Mouse (Mus musculus) heart, embryonic 13.5 days (tissue): ENCODE data around the gene Cdk5rap1. TPM values are rescaled to one million over a fixed set of nuclear protein-coding genes. Genes with fewer than 3 reads are reported as not detected.
A peak's percentile ranks its signal among the peaks of the same experiment; 100 is the strongest.
"Not testable (repeated sequence)": the region's sequence is repeated elsewhere in the genome, so short reads cannot be mapped to it uniquely, and the experiment has no call there.

Source experiments
- ATAC-seq: fragments of 200-750 bp; cut with Nextera tagmentation; 2 replicates; pipeline ENCODE4 v1.8.0; 2017; ENCODE audit warnings: moderate TSS enrichment; ENCODE audit not compliant: insufficient number of reproducible peaks, low FRiP score, low TSS enrichment; ENCODE audit errors: extremely low read depth
- H3K27ac ChIP-seq: fragments of 300-500 bp; sonication (generic); replicated peaks from 2 replicates; pipeline ENCODE4 v1.5.1; 2015; ENCODE audit warnings: moderate library complexity, mild to moderate bottlenecking, inconsistent platforms
- H3K27me3 ChIP-seq: fragments of 300-500 bp; sonication (generic); replicated peaks from 2 replicates; pipeline ENCODE4 v1.6.1; 2015; ENCODE audit warnings: mild to moderate bottlenecking, inconsistent platforms
- H3K36me3 ChIP-seq: fragments of 300-500 bp; sonication (generic); 2 replicates; pipeline ENCODE4 v1.6.1; 2015; ENCODE audit warnings: mild to moderate bottlenecking, inconsistent platforms
- H3K4me1 ChIP-seq: fragments of 300-500 bp; sonication (generic); 2 replicates; pipeline ENCODE4 v1.6.1; 2015; ENCODE audit warnings: inconsistent platforms
- H3K4me2 ChIP-seq: fragments of 300-500 bp; sonication (generic); 2 replicates; pipeline ENCODE4 v1.6.1; 2015; ENCODE audit warnings: inconsistent platforms, mild to moderate bottlenecking, moderate library complexity
- H3K4me3 ChIP-seq: fragments of 300-500 bp; sonication (generic); 2 replicates; pipeline ENCODE4 v1.5.1; 2015; ENCODE audit warnings: moderate library complexity, mild to moderate bottlenecking, inconsistent platforms
- H3K9ac ChIP-seq: fragments of 300-500 bp; sonication (generic); 2 replicates; pipeline ENCODE4 v1.6.1; 2015; ENCODE audit warnings: inconsistent platforms, mild to moderate bottlenecking, moderate library complexity
- H3K9me3 ChIP-seq: fragments of 300-500 bp; sonication (generic); 2 replicates; pipeline ENCODE4 v1.6.1; 2016; ENCODE audit warnings: inconsistent platforms
- WGBS: fragments of 180-500 bp; shearing (Covaris S2); methylation state at CpG from one replicate; pipeline ENCODE4 v1.1.7; 2015; ENCODE audit warnings: mixed read lengths; 5-methylcytosine and 5-hydroxymethylcytosine counted together
- polyA plus RNA-seq: library from polyadenylated mRNA; unstranded; fragments of >200 nt; fragmentation: Nextera tagmentation; extraction: Ambion mirVana; gene quantifications from 2 replicates; pipeline ENCODE4 v1.2.1, GENCODE M21; 2015

Cdk5rap1 gene
- polyA plus RNA-seq, 1 experiment from 2014 or later = 13.2 TPM

GRCm38 (mm10) chr2:154301763-154302162 is 71.0 kb downstream of the Cdk5rap1 start:
- Histone ChIP-seq H3K4me1 (0 out of 2 replicates have a peak, but pooled peaks cover 5% of the 10 kb centered on the region), H3K9ac (no peak overlapping the region), H3K27me3 (no peaks in the 10 kb centered on the region), H3K27ac (no peak overlapping the region), H3K36me3 (no peaks in the 10 kb centered on the region), H3K9me3 (no peaks in the 10 kb centered on the region), H3K4me3 (no peak overlapping the region), H3K4me2 (no peak overlapping the region)
- no peak for ATAC-seq
- 78% methylated on average over 3 of the region's 3 CpGs for WGBS

DNA sequence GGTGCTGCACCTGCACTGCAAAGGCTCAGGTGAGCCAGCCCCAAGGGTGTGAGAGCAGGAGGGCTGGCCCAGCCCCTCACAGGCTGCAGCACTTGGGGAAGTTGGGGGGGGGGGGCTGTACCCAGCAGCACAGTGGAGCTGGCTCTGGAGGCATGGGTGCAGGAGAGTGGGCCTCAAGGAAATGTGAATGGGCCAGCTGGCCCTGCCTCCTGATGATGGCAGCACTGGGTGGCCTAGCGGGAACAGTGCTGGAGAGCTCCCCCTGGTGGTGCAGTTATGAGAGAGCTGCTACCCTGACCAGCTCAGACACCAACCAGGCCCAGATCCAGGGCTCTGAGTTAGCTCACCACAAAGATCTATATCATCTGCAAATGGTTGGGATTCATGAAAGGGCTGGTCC is 72.3 kb downstream of the Cdk5rap1 start:
- ATAC-seq = no peak
- 21% methylated on average over 1 of the region's 1 CpGs for WGBS
- Histone ChIP-seq H3K27ac (no peak overlapping the region), H3K27me3 (no peaks in the 10 kb centered on the region), H3K4me2 (no peak overlapping the region), H3K4me3 (no peak overlapping the region), H3K9me3 (no peaks in the 10 kb centered on the region), H3K36me3 (no peaks in the 10 kb centered on the region), H3K4me1 (0 out of 2 replicates have a peak, but pooled peaks cover 5% of the 10 kb centered on the region), H3K9ac (no peak overlapping the region)

DNA sequence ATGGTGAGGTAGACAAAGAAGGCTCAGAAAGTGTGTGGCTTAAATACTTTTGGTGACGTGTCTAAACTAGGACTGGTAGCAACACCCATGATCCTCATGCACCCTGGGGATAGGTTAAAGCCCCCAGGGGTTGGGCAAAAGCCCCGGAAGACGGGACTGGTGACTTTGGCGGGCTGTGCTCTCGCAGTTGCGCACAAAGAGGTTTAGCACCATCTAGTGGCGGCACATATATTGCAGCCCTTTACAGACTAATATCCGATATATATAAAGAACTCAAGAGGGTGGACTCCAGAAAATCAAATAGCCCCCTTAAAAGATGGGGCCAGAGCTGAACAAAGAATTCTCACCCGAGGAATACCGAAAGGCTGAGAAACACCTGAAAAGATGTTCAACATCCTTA is 78.1 kb downstream of the Cdk5rap1 start:
- H3K27me3 ChIP-seq, H3K9me3 ChIP-seq, ATAC-seq, H3K9ac ChIP-seq, H3K27ac ChIP-seq, H3K36me3 ChIP-seq, H3K4me1 ChIP-seq: not testable (repeated sequence)
- Histone ChIP-seq H3K4me3 (0 out of 2 replicates have a peak overlapping the region, but pooled peaks have one; percentile 18), H3K4me2 (peak overlapping the region; percentile 54)
- WGBS = 2% methylated on average over 10 of the region's 10 CpGs

GRCm38 (mm10) chr2:154292833-154293232 is 80.0 kb downstream of the Cdk5rap1 start:
- no peaks in the 10 kb centered on the region for H3K4me1 ChIP-seq
- H3K27me3 ChIP-seq = no peaks in the 10 kb centered on the region
- H3K4me2 ChIP-seq = no peak overlapping the region
- no peaks in the 10 kb centered on the region for H3K9me3 ChIP-seq
- no peak for ATAC-seq
- no peak overlapping the region for H3K9ac ChIP-seq
- H3K27ac ChIP-seq = no peak overlapping the region
- 53% methylated on average over 1 of the region's 1 CpGs for WGBS
- H3K36me3 ChIP-seq = no peaks in the 10 kb centered on the region
- no peak overlapping the region for H3K4me3 ChIP-seq

DNA sequence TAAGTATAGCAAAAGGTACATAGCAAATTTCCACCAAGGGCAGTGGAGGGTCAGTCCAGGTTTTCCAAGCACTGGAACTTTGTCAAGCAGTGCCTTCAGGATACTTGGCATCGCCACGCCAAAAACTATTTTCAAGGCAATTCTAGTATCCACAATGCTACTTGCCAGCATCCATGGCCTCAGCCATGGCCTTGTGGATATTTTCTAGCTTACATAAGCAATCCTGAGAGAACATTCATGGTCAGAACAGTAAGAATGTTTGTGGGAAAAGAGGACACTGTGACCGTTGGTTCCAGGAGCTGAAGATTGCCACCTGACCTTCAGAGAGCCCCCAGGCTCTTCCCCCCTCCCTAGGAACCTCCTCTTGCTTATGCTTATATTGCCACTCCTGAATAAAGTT is 80.9 kb downstream of the Cdk5rap1 start:
- H3K36me3 ChIP-seq, ATAC-seq, H3K9ac ChIP-seq, H3K27ac ChIP-seq, H3K27me3 ChIP-seq, H3K4me1 ChIP-seq, H3K9me3 ChIP-seq, H3K4me2 ChIP-seq, H3K4me3 ChIP-seq: not testable (repeated sequence)
- 71% methylated on average over 3 of the region's 3 CpGs for WGBS

Other genes starting within 250 kb of the Cdk5rap1 start
- gene Bpifa3, start 242.7 kb downstream of the Cdk5rap1 start, polyA plus RNA-seq = not detected in 2 replicates
- gene Bpifa1, start 230.1 kb downstream of the Cdk5rap1 start, polyA plus RNA-seq = not detected in 2 replicates
- gene Bpifa5, start 210.4 kb downstream of the Cdk5rap1 start, polyA plus RNA-seq = not detected in 2 replicates
- 0.31 and 0.50 TPM in 2 replicates for gene Bpifb1, start 182.2 kb downstream of the Cdk5rap1 start, polyA plus RNA-seq
- gene Bpifb5, start 149.3 kb downstream of the Cdk5rap1 start, polyA plus RNA-seq = 0.25 and 0.37 TPM in 2 replicates
- not detected in 2 replicates for gene Bpifb9a, start 115.2 kb downstream of the Cdk5rap1 start, polyA plus RNA-seq
- gene Bpifb9b, start 65.8 kb downstream of the Cdk5rap1 start, polyA plus RNA-seq = 0.09 TPM in 1 of 2 replicates, not detected in the other
- gene Snta1, start 35.1 kb upstream of the Cdk5rap1 start, polyA plus RNA-seq = 38.0 and 41.5 TPM in 2 replicates
- gene Cbfa2t2, start 63.5 kb upstream of the Cdk5rap1 start, polyA plus RNA-seq = 28.3 and 29.2 TPM in 2 replicates
- gene 1700003F12Rik, start 174.1 kb upstream of the Cdk5rap1 start, polyA plus RNA-seq = 0.29 TPM in 1 of 2 replicates, not detected in the other
- gene Actl10, start 178.8 kb upstream of the Cdk5rap1 start, polyA plus RNA-seq = 0.09 TPM in 2 replicates
- gene Necab3, start 185.9 kb upstream of the Cdk5rap1 start, polyA plus RNA-seq = 1.0 and 1.4 TPM in 2 replicates
- 15.5 and 17.8 TPM in 2 replicates for gene E2f1, start 196.9 kb upstream of the Cdk5rap1 start, polyA plus RNA-seq
- 24.4 and 25.2 TPM in 2 replicates for gene Pxmp4, start 230.7 kb upstream of the Cdk5rap1 start, polyA plus RNA-seq
- gene Zfp341, start 240.3 kb upstream of the Cdk5rap1 start, polyA plus RNA-seq = 0.68 and 0.74 TPM in 2 replicates
- not detected in 2 replicates for gene 4930519P11Rik, start 240.4 kb upstream of the Cdk5rap1 start, polyA plus RNA-seq